Mouse (Mus musculus) left cerebral cortex, postnatal 4 days (tissue): Measurements from ENCODE around the gene Olfr1458. TPM values are rescaled to one million over a fixed set of nuclear protein-coding genes. Genes with fewer than 3 reads are reported as not detected.

Source experiments
- DNase-seq: peaks from one replicate; pipeline ENCODE4 v3.0.0-alpha.2; 2022
- intact Hi-C: fragments of 180-260 bp; cut with DNase I; formaldehyde crosslinking; loops from one replicate; pipeline ENCODE4 v1.15.1; 2025
- total RNA-seq, 2 experiments: library from RNA; stranded (reverse); gene quantifications; 2 replicates each; pipeline ENCODE4 v1.2.3; 2021

Gene Olfr1458
- total RNA-seq, result not detected

DNA sequence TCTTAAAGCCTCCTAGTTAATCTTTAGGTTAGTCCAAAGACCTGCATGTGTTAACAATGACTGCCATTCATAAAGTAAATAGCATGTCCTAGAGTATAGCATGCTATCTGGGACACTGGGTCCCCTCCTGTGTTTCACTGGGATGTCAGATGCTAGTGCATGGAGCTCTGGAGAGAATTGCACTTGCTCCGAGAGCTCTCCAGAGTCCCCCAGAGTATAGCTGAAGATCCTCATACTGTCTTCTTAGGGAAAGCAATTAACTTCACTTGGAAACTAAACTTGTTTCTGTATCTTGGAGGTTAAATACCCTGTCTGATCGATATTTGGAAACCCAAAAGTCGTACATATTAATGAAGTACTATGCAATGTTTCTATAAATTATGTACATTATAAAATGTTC is at the start of gene Olfr1458:
TSS of gene Olfr1458 (minus strand) at position 101 of the 400 bp plus-strand sequence.
- intact Hi-C loops, result no loop called here
- no peak for DNase-seq

DNA sequence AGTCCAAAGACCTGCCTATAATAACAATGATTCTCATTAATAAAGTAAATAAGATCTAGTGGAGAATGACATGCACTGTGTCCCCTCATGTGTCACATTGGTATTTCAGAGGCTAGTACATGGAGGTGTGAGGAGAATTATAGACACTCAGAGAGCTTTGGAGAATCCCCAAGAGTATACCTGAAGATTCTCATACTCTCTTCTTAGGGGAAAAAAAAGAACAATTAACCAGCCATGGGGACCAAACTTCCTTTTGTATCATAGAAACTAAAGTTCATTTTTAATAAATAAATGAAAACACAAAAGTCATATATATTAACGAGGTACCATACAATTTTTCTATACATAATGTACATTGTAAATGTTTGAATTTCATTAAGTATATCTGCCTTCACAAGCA is 42.9 kb upstream of the Olfr1458 start, which contains the start of gene Olfr1459:
TSS of gene Olfr1459 (minus strand) at position 101 of the 400 bp plus-strand sequence.
- DNase-seq, result no peak
- intact Hi-C loops, result no loop called here

DNA sequence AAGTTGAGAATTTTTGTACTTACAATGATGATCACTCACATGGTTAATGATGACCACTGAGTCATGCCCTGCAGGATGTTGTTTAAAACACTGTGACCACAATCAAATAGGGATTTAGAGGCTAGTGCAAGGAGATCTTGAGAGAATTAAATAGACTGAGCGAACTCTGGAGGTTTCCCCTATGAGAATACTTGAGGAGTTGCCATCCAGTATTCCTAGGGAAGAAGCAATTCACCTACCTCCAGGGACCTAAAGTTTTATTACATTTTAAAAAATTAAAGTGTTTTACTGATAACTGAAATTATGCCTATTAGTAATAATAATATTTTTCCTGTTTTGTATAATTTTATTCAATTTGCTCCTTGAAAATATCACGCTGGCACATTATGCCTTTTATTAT is 8.8 kb downstream of the Olfr1458 start, which contains the start of gene Olfr1457:
TSS of gene Olfr1457 (minus strand) at position 101 of the 400 bp plus-strand sequence.
- no peak for DNase-seq
- intact Hi-C loops, result no loop called here

DNA sequence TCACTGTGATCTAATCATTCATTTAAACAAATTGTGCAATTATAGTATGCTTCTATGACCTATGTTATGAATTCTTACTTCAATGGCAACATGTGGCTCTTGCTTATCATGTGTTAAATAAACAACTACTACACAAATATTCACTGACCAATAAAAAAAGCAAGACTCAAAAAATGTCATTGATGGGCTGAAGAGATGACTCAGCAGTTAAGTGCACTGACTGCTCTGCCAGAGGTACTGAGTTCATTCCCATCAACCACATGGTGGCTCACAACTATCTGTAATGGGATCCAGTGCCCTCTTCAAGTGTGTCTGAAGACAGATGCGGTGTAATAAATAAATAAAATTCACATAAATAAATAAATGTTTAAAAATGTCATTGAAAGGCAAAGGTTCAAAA is 12.7 kb downstream of the Olfr1458 start:
- intact Hi-C loops, result no loop called here
- no peak for DNase-seq

DNA sequence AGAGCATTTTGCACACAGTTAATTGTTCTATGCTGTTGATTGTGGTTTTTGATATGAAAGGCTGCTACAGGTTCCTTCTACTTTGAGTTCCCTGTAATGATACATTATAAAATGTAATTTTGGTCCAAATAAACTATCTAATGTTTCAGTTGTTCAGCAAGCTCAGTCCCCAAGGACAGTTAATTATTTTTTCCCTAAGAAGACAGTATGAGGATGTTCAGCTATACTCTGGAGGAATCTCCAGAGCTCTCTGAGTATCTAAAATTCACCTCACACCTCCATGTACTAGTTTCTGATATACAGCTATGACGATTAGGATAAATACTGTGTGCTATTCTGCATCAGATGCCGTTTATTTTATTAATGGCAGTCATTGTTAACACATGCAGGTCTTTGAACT is 46.3 kb downstream of the Olfr1458 start, which contains the start of gene Olfr1454:
TSS of gene Olfr1454 (plus strand) at position 301 of the 400 bp plus-strand sequence.
- no peak for DNase-seq
- intact Hi-C loops, result no loop called here

Other genes with a start within 250 kb of the Olfr1458 start
- not detected for gene Olfr1444, start 249.5 kb downstream of the Olfr1458 start, total RNA-seq
- gene Olfr1445, start 222.9 kb downstream of the Olfr1458 start, total RNA-seq, result not detected
- gene Olfr1446, start 213.3 kb downstream of the Olfr1458 start, total RNA-seq, result not detected
- not detected for gene Olfr1447, start 203.0 kb downstream of the Olfr1458 start, total RNA-seq
- not detected for gene Olfr1448, start 182.4 kb downstream of the Olfr1458 start, total RNA-seq
- not detected for gene Olfr1449, start 175.9 kb downstream of the Olfr1458 start, total RNA-seq
- gene Olfr1450, start 156.5 kb downstream of the Olfr1458 start, total RNA-seq, result not detected
- gene Olfr1451, start 111.8 kb downstream of the Olfr1458 start, total RNA-seq, result not detected
- not detected for gene Olfr1453, start 78.4 kb downstream of the Olfr1458 start, total RNA-seq
- not detected for gene Olfr1454, start 46.2 kb downstream of the Olfr1458 start, total RNA-seq
- gene Olfr1457, start 8.9 kb downstream of the Olfr1458 start, total RNA-seq, result not detected
- under 1 TPM; 0.12 to 0.22 TPM for gene Olfr1459, start 42.8 kb upstream of the Olfr1458 start, total RNA-seq
- not detected for gene Olfr1461, start 56.2 kb upstream of the Olfr1458 start, total RNA-seq
- gene Olfr1462, start 79.0 kb upstream of the Olfr1458 start, total RNA-seq, result not detected
- gene Olfr1463, start 124.6 kb upstream of the Olfr1458 start, total RNA-seq, result not detected
- gene Olfr1465, start 208.8 kb upstream of the Olfr1458 start, total RNA-seq, result not detected
- not detected for gene Olfr1466, start 232.1 kb upstream of the Olfr1458 start, total RNA-seq